Mouse (Mus musculus) ovary, adult 18-20 months (tissue): ENCODE measurements at regions not wholly inside any gene's neighbourhood (a gene's known extent, or its start where the extent isn't known, plus 50 kb on each side); places are given as distances from the start of the nearest gene placed in this dataset.

Source experiments
- DNase-seq: peaks from one replicate; pipeline ENCODE4 v3.0.0; 2022; ENCODE audit warnings: low spot score, mixed read lengths

GRCm38 (mm10) chr9:47276303-47277005, 253.5 kb upstream of the Cadm1 start:
- peak; percentile 28 for DNase-seq

GRCm38 (mm10) chr9:47279410-47279809, 250.6 kb upstream of the Cadm1 start:
- no peak for DNase-seq

- peak; percentile 5 for DNase-seq
Measured at GRCm38 (mm10) chr9:47280146-47280545, 249.8 kb upstream of the Cadm1 start.

GRCm38 (mm10) chr9:47280598-47280997, 249.4 kb upstream of the Cadm1 start:
- DNase-seq = no peak

- DNase-seq = no peak
Measured at GRCm38 (mm10) chr9:47283746-47284455, 246.1 kb upstream of the Cadm1 start.

GRCm38 (mm10) chr9:47286930-47287722, 242.8 kb upstream of the Cadm1 start:
- DNase-seq = no peak

- no peak for DNase-seq
Measured at GRCm38 (mm10) chr9:47288587-47289199, 241.3 kb upstream of the Cadm1 start.

GRCm38 (mm10) chr9:47300633-47301032, 229.3 kb upstream of the Cadm1 start:
- no peak for DNase-seq

- DNase-seq = no peak
Measured at GRCm38 (mm10) chr9:47307125-47307751, 222.7 kb upstream of the Cadm1 start.

- DNase-seq = peak; percentile 17
Measured at GRCm38 (mm10) chr9:47307752-47308500, 222.0 kb upstream of the Cadm1 start.

GRCm38 (mm10) chr9:47313433-47313832, 216.5 kb upstream of the Cadm1 start:
- no peak for DNase-seq

- no peak for DNase-seq
Measured at GRCm38 (mm10) chr9:47314236-47314635, 215.7 kb upstream of the Cadm1 start.

- DNase-seq = no peak
Measured at GRCm38 (mm10) chr9:47320345-47320744, 209.6 kb upstream of the Cadm1 start.

- no peak for DNase-seq
Measured at GRCm38 (mm10) chr9:47321106-47321789, 208.7 kb upstream of the Cadm1 start.

- DNase-seq = no peak
Measured at GRCm38 (mm10) chr9:47322293-47322692, 207.7 kb upstream of the Cadm1 start.

- DNase-seq = no peak
Measured at GRCm38 (mm10) chr9:47323051-47323450, 206.9 kb upstream of the Cadm1 start.

- no peak for DNase-seq
Measured at GRCm38 (mm10) chr9:47327575-47327974, 202.4 kb upstream of the Cadm1 start.

GRCm38 (mm10) chr9:47332929-47333328, 197.0 kb upstream of the Cadm1 start:
- no peak for DNase-seq

GRCm38 (mm10) chr9:47338221-47338620, 191.8 kb upstream of the Cadm1 start:
- DNase-seq = no peak

GRCm38 (mm10) chr9:47346527-47347111, 183.4 kb upstream of the Cadm1 start:
- no peak for DNase-seq
